Mouse (Mus musculus): ENCODE measurements at regions not wholly inside any gene's neighbourhood (a gene's known extent, or its start where the extent isn't known, plus 50 kb on each side); places are given as distances from the start of the nearest gene placed in this dataset.

DNA sequence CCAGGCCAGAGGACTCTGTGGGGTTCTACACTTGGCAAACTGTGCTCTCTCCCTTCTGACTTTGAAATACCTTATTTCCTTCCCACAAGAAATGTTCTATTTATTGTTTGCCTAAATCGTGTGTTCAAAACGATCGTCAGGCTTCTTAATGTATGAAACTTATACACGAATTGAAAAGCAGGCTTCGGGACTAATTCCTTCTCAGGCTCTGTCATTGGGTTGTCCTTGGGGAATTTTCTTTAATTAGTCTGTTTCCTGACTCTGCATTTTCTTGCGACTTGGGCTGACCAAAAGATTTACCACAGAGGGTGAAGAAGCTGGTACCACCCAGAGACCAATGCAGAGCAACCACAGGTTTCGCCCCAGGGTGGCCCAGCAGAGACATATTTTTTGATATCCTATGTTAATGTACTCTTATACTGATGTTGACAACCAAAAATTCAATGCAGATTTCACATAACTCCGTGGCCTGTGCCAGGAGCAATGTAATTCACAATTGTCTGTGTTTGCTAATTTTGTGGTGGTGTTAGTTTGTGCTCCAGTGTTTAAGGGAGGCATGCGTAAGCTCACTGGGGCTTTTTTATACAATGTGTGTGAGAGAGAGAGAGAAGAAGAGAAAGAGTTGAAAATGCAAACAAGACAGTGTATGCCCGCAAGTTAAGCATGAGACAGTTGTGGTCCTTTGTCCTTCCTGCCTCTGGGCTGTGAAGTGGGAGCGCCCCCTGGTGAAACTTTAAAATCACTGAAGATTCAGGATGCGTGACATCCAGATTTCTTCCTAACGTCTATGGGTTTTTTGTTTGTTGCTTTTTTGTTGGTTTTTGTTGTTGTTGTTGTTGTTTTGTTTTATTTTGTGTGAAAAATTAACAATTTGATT, 452.7 kb downstream of the Sox2 start:
- peak; percentile 33 for DNase-seq (ENCODE audit: low spot score)

DNA sequence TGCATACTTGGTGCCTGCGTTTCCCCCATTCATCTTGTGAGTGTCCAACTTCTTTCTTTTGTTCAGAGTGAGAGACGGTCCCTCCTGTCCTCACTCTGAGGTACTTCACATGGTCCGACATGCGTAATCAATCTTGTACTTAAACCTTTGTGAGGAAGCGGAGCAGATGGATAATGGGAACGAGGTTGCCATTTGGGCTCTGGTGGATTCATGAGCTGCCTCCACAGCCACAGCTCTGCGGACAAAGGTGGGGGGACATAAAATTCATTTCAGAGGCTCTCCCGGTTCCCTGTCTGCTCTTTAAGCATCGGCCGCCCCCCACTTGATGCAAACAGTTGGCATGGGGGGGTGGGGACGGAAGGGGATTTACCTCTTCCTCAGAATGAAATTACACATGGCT, 454.7 kb downstream of the Sox2 start:
- no peak for DNase-seq (ENCODE audit: low spot score)

DNA sequence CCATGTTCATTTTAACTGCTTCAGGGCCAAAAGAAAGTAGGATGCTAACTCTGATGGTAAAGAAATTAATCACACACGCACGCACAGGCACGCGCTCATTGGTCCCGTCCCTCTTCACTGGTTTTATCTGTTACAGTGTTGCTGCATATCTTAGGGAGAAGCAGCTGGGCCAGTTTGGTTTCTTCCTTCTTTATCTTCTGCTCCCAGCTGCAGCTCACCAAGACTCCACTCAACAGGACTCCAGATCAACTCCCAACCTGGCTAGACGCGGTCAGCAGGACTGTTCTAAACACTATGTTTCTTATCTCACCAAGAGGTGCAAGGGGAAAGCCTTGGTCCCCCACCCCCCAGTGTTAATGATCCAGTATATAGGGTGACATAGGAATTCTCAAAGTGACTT, 455.9 kb downstream of the Sox2 start:
- no peak for DNase-seq (ENCODE audit: low spot score)

DNA sequence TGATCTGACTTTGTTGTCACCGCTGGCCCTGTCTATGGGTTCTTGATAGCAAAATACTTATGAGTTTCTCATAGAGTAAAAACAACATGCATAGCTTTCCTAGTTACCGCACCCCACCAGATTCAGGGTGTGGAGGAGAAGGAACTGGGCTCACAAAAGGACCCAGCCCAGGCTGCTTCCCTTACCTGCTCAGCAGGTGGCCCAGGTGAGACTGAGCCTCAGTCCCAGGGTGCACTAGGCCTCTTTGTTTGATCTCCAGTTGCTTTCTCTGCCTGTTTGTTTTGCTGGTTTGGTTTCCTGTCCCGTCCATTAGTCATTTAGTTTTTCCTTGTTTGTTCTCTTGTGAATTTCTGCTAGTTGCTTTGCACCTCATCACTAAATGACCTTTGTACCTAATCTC, 483.3 kb downstream of the Sox2 start:
- no peak for DNase-seq (ENCODE audit: low spot score)

DNA sequence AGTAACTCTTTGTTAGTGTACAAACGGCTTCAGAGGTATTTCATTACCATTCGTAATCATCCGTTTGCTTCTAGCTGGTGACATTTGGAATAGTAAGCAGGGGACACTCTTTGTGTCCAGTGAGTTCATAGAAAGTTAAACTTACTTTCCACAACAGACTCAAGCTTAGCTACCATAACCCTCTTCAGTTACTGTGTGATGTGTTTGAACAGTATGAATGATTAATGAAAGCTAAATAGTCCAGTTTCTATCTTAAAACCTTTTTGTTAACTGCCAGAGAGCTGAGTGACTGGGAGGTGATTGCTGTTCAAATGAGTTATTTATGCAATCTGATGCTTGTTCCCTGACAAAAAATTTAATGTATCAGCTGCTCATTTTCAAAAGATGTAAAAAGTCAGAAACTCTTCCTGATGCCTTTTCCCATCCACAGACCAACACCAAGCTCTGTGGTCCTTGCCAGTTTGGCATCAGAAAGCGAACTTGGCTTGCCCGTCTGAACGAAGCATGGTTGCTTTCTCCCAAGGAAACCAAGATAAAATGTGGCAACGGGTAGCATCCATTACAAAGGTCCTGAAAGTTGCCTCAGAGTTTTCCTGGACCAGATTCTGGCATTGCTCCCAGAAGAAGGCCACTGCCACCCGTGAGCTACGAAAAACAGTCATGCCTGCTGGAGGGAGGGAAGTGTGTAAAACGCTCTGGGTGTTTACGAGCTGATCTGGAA, 491.5 kb downstream of the Sox2 start:
- no peak for DNase-seq (ENCODE audit: low spot score)

DNA sequence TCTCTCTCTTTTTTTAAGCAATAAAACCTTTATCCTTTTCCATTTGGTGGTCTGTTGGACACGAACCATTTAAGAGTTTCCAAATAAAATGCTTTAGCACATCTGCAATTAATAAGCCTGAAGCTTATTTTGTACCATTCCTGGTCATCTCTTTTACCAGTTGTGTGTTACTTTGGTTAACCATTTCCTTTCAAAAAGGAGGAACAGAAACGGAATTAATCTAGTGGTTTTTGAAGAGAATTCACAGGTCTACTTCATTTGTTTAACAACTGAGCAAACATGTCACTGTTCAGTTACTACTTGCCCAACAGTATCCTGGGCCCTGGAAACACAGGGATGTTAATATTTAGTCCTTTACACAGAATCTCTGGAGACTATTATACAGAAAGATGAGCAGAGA, 492.5 kb downstream of the Sox2 start:
- no peak for DNase-seq (ENCODE audit: low spot score)

DNA sequence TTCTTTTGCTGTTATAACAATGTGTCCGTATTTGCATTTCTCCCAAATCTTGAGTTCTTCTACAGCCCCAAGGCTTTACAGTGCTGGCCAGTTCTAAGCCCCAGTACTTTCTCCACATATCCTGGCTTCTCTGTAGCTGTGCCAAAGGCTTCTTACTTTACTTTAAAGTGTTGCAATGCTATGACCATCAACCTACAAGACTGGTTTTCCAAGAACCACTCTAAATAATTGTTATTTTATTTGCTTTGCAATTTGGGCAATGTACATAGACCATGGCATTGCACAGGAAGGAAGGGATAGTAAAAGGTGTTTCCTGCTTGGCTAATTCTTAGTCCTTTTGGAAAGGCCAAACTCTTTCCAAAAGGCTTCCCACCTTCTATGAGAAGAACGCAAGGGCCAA, 495.4 kb downstream of the Sox2 start:
- DNase-seq (ENCODE audit: low spot score) = no peak

DNA sequence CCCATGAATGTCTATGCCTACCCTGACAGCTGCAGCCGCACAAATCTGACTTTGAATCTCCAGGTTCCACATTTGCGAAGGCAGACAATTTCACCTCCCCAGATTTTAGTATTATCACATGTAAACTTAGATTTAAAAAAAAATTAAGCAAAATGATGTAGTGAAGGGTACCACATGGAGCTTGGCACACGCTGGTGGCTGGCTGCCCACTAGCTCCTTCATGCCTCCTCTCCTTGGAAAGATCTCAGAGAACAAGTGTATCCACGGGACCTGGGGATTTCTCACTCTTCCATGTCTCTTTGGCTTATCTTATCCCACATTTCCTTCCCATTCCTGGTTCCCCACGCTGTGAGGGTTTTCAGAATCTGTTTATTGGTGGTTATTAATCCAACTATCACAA, 496.5 kb downstream of the Sox2 start:
- no peak for DNase-seq (ENCODE audit: low spot score)

DNA sequence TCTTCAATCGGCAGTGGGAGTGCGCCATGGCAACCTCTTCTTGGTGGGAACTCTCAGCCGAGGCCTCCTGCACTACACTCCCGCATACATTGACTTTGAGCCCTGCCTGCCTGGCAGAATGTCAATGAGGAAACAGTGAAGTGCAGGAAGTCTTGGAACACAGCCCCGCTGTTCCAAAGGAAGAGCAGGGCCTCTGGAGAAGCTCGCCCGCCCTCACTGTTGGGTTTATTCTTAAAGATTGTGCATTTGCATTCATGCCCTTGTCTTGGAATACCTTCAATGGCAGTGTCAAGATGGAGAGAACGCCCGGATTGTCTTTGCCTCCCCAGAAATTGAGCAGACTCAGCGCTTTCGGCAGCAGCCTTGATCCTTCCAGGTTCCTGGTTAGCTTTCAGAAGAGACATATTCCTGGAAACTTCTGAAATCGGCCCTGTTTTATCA, 499.1 kb downstream of the Sox2 start:
- DNase-seq (ENCODE audit: low spot score) = no peak

DNA sequence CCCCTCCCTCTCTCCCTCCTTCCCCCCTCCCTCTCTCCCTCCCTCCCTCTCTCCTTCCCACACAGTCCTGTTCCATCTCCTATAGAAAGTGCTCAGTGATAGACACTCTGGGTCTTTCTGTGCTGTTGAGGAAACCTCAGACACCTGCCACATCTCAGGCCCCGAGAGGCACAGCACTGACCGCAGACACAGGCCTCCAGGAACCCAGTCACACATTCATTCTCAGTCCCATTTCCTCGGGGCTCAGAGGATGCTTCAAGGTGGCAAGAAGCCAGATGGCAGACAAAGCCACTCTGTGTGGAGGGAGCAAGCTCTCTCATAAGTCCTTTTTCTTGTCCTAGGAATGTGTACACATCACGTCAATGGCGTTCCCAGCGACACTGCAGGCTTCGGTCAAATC, 502.0 kb downstream of the Sox2 start:
- no peak for DNase-seq (ENCODE audit: low spot score)

DNA sequence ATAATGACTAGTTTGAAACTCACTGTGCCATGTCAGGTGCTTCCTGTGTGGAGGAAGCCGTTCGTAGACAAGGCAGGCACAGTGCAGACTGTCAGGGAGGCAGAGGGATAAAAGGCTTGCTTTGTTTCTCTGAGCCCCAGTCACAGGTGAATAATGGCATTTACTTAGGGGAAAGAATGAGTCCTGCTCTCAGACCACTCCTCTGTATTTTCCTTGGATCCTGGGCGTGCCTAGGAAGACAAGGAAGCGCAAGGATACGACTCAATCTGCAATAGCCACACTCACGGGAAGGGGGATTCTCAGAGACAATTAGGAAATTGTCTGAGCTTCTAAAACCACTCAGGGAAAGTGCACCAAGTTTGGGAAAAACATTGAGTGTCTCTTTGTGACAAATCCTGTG, 504.1 kb downstream of the Sox2 start:
- DNase-seq (ENCODE audit: low spot score) = no peak

DNA sequence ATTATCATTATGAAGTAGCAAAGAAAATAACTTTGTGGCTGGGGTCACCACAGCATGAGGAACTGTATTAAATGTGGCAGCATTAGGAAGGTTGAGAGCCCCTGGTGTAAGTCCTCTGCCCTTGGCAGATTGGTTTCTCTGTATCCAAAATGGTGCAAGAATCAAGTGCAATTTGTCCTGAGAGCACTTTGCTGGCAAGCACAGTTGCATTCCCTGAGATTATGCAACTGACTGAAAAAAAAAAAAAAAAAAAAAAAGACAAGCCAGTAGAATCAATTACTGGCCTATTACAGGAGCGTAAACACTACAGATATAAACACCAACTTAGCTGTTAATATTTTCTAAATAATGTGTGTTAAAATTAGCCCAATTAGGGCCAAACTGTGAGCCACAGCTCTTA, 518.5 kb downstream of the Sox2 start:
- DNase-seq (ENCODE audit: low spot score) = no peak

DNA sequence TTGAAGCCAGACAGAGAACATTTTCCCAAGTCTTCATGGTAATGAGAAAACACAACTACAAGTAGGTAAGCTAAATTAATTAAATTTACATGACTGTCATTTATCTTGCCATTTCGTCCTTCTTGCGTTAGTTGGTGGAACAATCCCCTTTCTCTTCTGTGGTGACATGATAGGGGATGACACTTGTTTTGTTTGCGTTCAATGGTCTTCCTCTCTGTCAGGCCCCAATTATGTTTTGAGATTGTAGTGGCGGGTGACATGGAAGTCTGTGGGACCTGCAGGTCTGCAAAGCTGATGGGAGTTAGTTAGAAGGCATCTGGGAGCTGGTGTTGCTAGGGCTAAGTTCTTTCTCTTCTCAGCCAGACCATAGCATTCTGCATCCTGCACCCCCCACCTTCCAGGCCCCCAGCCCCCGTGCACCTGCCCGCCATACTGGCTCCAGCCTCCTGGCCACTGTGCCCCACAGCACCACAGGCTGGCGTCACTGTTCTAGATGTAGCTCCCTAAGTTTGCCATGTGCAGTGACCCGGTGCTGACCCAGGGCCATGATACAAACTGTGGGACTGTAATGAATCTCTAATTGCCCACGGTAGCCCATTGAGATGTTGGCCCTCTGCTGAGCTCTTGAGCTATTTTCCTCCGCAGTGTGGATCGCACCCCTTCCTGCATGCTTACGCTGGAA, 528.7 kb downstream of the Sox2 start:
- no peak for DNase-seq (ENCODE audit: low spot score)

DNA sequence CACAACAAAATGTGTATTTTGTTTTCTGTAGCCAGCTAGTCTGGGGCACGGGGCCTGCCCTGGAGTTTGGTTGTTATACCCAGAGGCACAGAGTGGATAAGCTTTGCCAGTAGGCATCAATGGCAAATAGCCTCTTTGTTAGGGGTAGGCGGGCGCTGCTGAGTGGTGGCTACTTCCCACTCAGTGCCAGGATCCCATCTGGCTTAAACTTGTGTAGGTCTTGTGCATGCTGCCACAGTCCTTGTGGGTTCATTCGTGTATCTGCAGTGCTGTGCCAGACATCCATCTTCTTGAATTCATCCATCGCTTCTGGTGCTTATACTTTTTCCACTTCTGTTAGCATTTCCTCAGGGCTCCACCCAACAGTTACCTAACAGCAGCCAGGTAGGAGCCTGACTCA, 545.4 kb upstream of the Atp11b start:
- no peak for DNase-seq (ENCODE audit: low spot score)

DNA sequence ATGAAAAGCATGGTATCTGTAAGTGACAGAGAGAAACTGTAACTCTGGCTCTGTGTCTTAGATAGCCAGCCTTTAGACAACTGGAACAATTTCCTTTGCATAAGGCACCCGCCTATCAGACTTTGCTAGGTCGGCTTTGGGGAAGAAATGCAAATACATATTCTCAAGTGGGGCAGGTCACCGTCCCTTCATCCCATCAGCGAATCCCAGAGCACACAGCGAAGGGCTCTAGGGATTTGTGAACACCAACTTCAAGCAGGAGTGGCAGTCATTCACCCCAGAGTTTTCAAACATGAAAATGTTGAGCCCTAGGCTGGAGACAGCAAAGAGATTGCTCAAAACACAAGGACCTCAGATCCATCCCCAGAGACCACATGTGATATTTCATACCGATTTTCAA, 534.5 kb upstream of the Atp11b start:
- no peak for DNase-seq (ENCODE audit: low spot score)

DNA sequence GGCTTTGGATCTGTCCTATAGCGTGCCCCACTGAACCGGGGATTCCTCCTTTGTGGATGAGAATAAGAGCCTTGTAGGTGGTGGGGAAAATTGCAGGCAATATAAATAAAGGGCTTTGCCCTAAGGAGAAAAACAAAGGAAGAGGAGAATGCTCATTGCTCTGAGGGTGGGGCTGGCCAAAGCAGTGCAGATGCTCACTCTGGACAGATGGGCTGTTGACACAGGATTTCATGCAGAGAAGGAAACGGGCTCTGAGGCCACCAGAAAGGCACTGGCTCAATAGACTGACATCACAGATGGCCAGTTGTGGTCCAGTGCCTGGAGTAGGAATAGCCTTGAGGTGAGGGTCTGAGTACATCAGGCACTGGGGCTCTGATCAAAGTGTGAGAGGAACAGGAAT, 532.7 kb upstream of the Atp11b start:
- no peak for DNase-seq (ENCODE audit: low spot score)

DNA sequence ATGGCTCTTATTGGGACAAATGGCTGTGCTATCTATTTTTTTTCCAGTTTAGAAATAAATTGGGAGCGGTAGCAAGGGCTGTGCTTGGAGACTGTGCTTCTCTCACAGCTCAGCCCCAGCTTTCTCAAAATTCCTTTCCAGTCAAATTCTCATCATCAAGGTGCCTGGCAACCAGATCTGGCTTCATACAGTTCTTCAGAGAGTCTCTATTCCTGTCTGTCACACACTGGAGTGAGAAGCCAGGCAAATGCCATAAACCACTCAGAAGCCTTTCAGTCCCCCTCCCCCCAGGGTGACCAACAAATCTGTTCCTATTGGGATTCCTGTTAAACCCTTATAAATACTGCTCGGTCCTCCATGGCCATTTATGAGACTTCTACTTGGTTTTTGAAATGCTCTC, 531.7 kb upstream of the Atp11b start:
- DNase-seq (ENCODE audit: low spot score) = no peak

DNA sequence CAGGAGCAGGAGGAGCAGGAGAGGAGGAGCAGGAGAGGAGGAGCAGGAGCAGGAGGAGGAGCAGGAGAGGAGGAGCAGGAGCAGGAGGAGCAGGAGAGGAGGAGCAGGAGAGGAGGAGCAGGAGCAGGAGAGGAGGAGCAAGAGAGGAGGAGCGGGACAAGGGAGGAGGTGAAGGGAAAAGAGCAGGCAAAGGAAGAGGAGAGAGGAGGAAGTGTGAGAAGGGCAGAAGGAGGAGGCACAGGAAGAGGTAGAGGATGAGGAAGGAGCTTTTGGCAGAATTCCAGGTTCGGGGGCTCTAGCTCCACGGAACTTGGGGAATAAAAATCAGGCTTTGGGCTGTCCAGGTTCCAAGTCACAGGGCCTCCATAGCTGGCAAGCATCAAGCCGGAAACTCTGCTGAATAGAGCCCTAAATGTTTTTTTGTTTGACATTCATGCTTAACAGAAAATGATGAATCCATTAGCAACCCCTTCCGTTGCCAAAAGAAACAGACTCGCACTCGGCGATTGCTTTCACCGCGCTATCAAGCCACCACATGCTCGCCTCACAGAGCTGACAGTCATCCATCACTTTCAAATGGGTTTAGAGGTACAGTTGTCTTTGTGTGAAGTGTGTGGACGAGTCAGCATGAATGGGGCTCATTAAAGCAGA, 528.7 kb upstream of the Atp11b start:
- DNase-seq (ENCODE audit: low spot score) = peak; percentile 25

DNA sequence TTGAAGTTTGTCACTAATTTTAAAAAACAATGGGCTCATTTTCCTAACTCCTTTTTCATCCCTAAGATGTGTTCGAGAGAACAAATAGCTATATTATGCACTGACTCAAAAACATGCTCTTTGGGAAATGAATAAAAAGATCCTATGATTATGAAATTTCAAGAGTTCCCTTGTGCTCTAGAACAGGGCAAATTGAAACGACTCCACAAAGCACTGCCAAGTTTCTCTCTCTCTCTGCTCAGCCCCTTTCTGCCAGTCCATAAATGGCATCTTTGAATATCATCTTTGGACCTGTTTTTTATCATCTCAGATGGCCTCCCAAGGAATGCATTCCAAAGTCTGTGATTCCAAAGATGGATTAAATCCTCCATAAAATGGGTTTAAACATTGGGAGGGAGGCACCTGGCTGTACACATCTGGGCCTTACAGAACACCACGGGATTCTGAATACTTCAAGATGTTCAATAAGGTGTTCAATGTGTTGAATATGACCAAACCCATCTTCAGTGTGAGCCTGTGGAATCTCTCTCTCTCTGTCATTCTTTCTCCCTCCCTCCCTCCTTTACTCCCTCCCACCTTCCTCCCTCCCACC, 528.0 kb upstream of the Atp11b start:
- no peak for DNase-seq (ENCODE audit: low spot score)

DNA sequence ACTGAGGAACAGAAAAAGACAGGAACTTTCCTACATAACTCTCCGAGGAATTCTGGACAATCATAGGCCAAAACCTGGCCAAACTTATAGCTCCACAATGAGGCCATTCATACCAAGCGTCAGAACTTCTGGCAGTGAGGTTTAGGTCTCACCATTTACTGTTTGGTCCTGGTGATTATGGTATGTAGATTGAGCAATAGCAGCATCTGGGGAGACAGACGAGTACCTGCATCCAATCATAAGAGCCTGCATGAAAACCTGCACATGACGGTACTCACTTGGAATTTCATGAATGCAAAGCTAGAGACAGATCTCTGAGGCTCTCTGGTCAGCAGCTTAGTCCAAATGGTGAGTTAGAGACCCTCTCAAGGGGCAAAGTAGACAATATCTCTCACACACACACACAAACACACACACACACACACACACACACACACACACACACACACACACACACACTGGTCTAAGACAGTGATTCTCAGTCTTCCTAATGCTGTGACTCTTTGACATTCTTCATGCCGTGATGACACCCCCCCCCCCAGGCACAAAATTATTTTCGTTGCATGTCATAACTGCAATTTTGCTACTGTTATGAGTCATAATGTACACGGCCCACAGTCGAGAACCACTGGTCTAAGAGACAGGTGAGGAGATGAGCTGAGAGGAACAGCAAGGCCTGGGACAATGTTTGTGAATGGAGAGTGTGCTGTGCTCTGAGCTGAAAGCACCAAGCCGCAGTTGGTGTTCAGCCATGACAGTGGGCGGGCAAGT, 522.6 kb upstream of the Atp11b start:
- no peak for DNase-seq (ENCODE audit: low spot score)

DNA sequence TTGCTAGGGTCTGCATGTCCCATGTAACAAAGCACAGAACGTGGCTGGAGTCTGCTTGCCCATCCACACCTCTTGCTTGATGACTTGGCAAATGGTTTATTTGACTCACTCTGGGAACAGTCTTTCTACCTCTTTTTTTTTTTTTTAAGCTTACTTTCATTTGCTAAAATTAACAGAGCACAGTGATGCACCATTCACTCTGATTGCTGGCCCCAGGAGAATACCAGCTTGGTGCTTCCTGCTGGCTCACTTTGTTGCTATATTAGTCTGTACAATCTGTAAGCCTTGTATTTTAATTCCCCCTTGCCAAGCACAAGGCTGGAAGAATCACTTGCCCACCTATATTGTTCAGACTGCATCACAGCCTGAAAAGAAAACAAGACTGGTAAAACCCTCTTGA, 521.4 kb upstream of the Atp11b start:
- no peak for DNase-seq (ENCODE audit: low spot score)
